Mouse (Mus musculus) stomach, postnatal 0 days (tissue): ENCODE results near the gene Dclre1a. TPM values are rescaled to one million over a fixed set of nuclear protein-coding genes. Genes with fewer than 3 reads are reported as not detected.
A peak's percentile ranks its signal among the peaks of the same experiment; 100 is the strongest.
"Not testable (repeated sequence)": the region's sequence is repeated elsewhere in the genome, so short reads cannot be mapped to it uniquely, and the experiment has no call there.

Experiments used
- ATAC-seq: fragments of 200-750 bp; cut with Nextera tagmentation; 2 replicates; pipeline ENCODE4 v1.8.0; 2017; ENCODE audit not compliant: low FRiP score, low TSS enrichment
- DNase-seq: peaks from one replicate; pipeline ENCODE4 v3.0.0-alpha.2; 2016; ENCODE audit warnings: low spot score
- H3K27ac ChIP-seq: fragments of 300-500 bp; sonication (generic); replicated peaks from 2 replicates; pipeline ENCODE4 v1.5.1; 2014; ENCODE audit warnings: mild to moderate bottlenecking, control low read depth
- H3K27me3 ChIP-seq: fragments of 300-500 bp; sonication (generic); 2 replicates; pipeline ENCODE4 v1.6.1; 2014; ENCODE audit warnings: low read length; ENCODE audit not compliant: control insufficient read depth, insufficient read depth
- H3K36me3 ChIP-seq: fragments of 300-500 bp; sonication (generic); 2 replicates; pipeline ENCODE4 v1.6.1; 2014; ENCODE audit warnings: low read length, mixed read lengths; ENCODE audit not compliant: control insufficient read depth, insufficient read depth
- H3K4me1 ChIP-seq: fragments of 300-500 bp; sonication (generic); replicated peaks from 2 replicates; pipeline ENCODE4 v1.6.1; 2014; ENCODE audit warnings: antibody characterized with exemption; ENCODE audit not compliant: control insufficient read depth, insufficient read depth
- H3K4me2 ChIP-seq: fragments of 300-500 bp; sonication (generic); replicated peaks from 2 replicates; pipeline ENCODE4 v1.6.1; 2014; ENCODE audit warnings: low read depth, mild to moderate bottlenecking, control low read depth, moderate library complexity
- H3K4me3 ChIP-seq: fragments of 300-500 bp; sonication (generic); 2 replicates; pipeline ENCODE4 v1.5.1; 2014; ENCODE audit warnings: low read depth, low read length, control low read depth
- H3K9ac ChIP-seq: fragments of 300-500 bp; sonication (generic); 2 replicates; pipeline ENCODE4 v1.6.1; 2014; ENCODE audit warnings: mild to moderate bottlenecking, low read length, control low read depth, mixed read lengths
- H3K9me3 ChIP-seq: fragments of 300-500 bp; sonication (generic); 2 replicates; pipeline ENCODE4 v1.6.1; 2016; ENCODE audit warnings: low read length; ENCODE audit not compliant: control insufficient read depth
- CTCF ChIP-seq: IDR thresholded peaks from 2 replicates; pipeline ENCODE4 v1.5.1; 2016; ENCODE audit warnings: antibody characterized with exemption, low read depth, mild to moderate bottlenecking, moderate library complexity
- EP300 ChIP-seq: optimal IDR thresholded peaks from 2 replicates; pipeline ENCODE3; 2016; ENCODE audit warnings: antibody characterized with exemption
- WGBS: fragments of 180-500 bp; shearing (Covaris S2); extraction: QIAGEN DNeasy Blood & Tissue Kit; methylation state at CpG from one replicate; pipeline ENCODE4 v1.1.7; 2014; 5-methylcytosine and 5-hydroxymethylcytosine counted together
- polyA plus RNA-seq: library from polyadenylated mRNA; unstranded; fragments of >200 nt; fragmentation: Nextera tagmentation; extraction: Ambion mirVana; gene quantifications from 2 replicates; pipeline ENCODE4 v1.2.1, GENCODE M21; 2015

Dclre1a gene
- polyA plus RNA-seq, 1 experiment from 2014 or later = 10.7 TPM

GRCm38 (mm10) chr19:56494157-56494556 is 53.9 kb downstream of the Dclre1a start:
- DNase-seq, ATAC-seq, H3K4me2 ChIP-seq, H3K27ac ChIP-seq, H3K27me3 ChIP-seq, H3K4me3 ChIP-seq, H3K36me3 ChIP-seq, H3K9ac ChIP-seq, H3K9me3 ChIP-seq, H3K4me1 ChIP-seq: not testable (repeated sequence)
- WGBS = no CpG with 5 or more reads among the region's 2 CpGs

DNA sequence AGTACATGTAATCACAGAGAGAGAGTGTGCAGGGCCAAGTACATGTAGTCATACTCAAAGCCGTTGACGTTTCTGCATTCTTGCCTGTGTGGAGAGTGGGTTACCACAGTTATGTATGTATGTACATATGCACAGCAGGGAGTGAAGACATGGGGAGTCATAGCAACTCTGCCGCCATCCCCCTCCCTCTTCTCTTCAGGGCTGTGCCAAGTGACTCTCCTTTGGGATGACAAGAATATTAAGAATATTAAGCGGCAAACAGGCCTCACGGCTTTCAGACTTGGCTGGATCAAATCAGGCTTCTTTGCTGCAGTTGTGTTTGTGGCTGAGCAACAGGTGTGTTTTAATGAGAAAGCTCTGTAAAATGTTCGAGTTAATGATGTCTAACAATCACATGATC is 58.4 kb downstream of the Dclre1a start:
- DNase-seq (no peak), ATAC-seq (no peak)
- no peaks in the 10 kb centered on the region for H3K4me1 ChIP-seq
- H3K27ac ChIP-seq = no peak overlapping the region
- H3K9me3 ChIP-seq = no peaks in the 10 kb centered on the region
- H3K27me3 ChIP-seq = no peaks in the 10 kb centered on the region
- 69% methylated on average over 6 of the region's 6 CpGs for WGBS
- H3K4me2 ChIP-seq = no peak overlapping the region
- no peaks in the 10 kb centered on the region for H3K36me3 ChIP-seq
- H3K9ac ChIP-seq = no peak overlapping the region
- H3K4me3 ChIP-seq = no peak overlapping the region
- no peak for TF ChIP-seq EP300
- TF ChIP-seq CTCF = no peak

GRCm38 (mm10) chr19:56487339-56487738 is 60.7 kb downstream of the Dclre1a start:
- Histone ChIP-seq H3K27me3 (no peaks in the 10 kb centered on the region), H3K4me1 (no peaks in the 10 kb centered on the region), H3K27ac (no peak overlapping the region), H3K36me3 (no peaks in the 10 kb centered on the region), H3K4me3 (no peak overlapping the region), H3K4me2 (no peak overlapping the region), H3K9ac (no peak overlapping the region), H3K9me3 (no peaks in the 10 kb centered on the region)
- no peak for TF ChIP-seq CTCF
- TF ChIP-seq EP300 = no peak
- no peak for ATAC-seq
- WGBS = 95% methylated on average over 2 of the region's 2 CpGs
- no peak for DNase-seq

GRCm38 (mm10) chr19:56486926-56487325 is 61.1 kb downstream of the Dclre1a start:
- ATAC-seq = no peak

GRCm38 (mm10) chr19:56485376-56486271 is 62.4 kb downstream of the Dclre1a start:
- Histone ChIP-seq H3K36me3 (no peaks in the 10 kb centered on the region), H3K4me1 (no peaks in the 10 kb centered on the region), H3K9ac (no peak overlapping the region), H3K9me3 (no peaks in the 10 kb centered on the region), H3K4me2 (no peak overlapping the region; the same call in 1 of the 2 replicates), H3K27me3 (no peaks in the 10 kb centered on the region), H3K27ac (peak overlapping the region; percentile 49; the same call in 1 of the 2 replicates), H3K4me3 (no peak overlapping the region)
- peak; percentile 72 for ATAC-seq
- DNase-seq = no peak
- TF ChIP-seq CTCF (no peak), EP300 (no peak)
- WGBS = 39% methylated on average over 13 of the region's 13 CpGs

More at GRCm38 (mm10) chr19:56486926-56487325, 61.1 kb downstream of the Dclre1a start:
- Histone ChIP-seq H3K36me3 (no peaks in the 10 kb centered on the region), H3K27me3 (no peaks in the 10 kb centered on the region), H3K4me1 (no peaks in the 10 kb centered on the region), H3K4me3 (no peak overlapping the region), H3K4me2 (no peak overlapping the region), H3K9me3 (no peaks in the 10 kb centered on the region), H3K9ac (no peak overlapping the region), H3K27ac (no peak overlapping the region)
- TF ChIP-seq CTCF (no peak), EP300 (no peak)
- DNase-seq = no peak
- 81% methylated on average over 7 of the region's 7 CpGs for WGBS
